Mouse (Mus musculus): Measurements from ENCODE around the gene Btk.
"Not testable (repeated sequence)": the region's sequence is repeated elsewhere in the genome, so short reads cannot be mapped to it uniquely, and the experiment has no call there.

Btk gene

GRCm38 (mm10) chrX:134580528-134581305 lies 2.7 kb downstream of the Btk start:
- DNase-seq (ENCODE audit: low spot score): no peak

DNA sequence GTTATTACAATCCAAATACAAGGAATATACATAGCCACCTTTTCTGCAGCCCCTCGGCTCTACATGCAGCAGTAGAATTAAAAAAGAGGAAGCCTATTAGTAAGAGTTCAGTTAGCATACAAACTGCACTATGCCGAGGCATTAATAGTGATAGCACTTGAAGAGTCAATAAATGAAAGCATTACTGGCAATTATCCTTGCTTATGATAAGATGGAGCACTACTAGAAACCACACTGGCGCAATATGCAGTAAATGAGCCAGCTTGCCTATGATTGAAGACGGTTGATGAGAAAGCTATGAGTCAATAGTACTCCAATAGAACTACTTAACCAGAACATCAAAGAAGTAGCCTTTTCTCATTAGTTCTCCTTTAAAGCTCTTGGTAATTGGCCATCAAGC lies 5.5 kb downstream of the Btk start:
- no peak for DNase-seq (ENCODE audit: low spot score)

GRCm38 (mm10) chrX:134566536-134567222 lies 16.7 kb downstream of the Btk start:
- no peak for DNase-seq (ENCODE audit: low spot score)

- no peak for DNase-seq (ENCODE audit: low spot score)
Observed at GRCm38 (mm10) chrX:134564326-134564725, 19.0 kb downstream of the Btk start.

- DNase-seq (ENCODE audit: low spot score): no peak
Observed at GRCm38 (mm10) chrX:134554425-134554824, 28.9 kb downstream of the Btk start.

- no peak for DNase-seq (ENCODE audit: low spot score)
Observed at GRCm38 (mm10) chrX:134553326-134553725, 30.0 kb downstream of the Btk start.

- peak; percentile 18 for DNase-seq (ENCODE audit: low spot score)
Observed at GRCm38 (mm10) chrX:134550903-134551302, 32.5 kb downstream of the Btk start.

DNA sequence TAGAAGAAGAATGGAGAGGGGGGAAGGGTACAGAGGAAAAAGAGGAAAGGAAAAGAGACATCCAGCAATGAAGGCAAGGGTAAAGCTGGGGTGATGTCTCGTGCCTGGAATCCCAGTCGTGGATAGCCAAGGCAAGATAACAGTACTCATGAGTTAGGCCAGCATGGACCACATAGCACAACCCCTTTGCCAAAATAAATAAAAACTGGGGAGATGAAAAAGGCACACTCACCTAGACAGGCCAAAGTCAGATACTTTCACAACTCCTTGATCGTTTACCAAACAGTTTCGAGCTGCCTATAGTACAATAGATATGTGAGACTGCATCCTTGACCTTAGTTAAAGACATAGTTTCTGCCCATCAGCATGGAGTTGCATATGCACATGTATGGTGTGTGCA lies 36.0 kb downstream of the Btk start:
- no peak for DNase-seq (ENCODE audit: low spot score)

DNA sequence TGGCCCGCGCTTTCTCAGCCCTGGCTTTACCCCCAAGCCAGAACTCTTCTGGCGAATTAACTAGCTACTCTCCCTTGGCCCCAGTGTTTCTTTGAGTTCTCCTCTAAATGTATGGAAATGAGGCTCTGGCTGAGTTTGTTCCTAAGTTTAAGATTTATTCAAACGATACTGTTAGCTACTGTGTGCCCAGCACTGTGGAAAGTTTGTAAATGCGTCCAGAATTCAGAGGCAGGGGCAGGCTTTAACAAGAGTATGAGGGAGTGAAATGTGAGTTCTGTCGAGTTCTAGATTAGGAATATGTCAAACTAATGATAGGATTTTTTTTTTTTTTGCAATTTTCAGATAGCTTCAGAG lies 41.4 kb downstream of the Btk start:
- DNase-seq (ENCODE audit: low spot score): no peak

DNA sequence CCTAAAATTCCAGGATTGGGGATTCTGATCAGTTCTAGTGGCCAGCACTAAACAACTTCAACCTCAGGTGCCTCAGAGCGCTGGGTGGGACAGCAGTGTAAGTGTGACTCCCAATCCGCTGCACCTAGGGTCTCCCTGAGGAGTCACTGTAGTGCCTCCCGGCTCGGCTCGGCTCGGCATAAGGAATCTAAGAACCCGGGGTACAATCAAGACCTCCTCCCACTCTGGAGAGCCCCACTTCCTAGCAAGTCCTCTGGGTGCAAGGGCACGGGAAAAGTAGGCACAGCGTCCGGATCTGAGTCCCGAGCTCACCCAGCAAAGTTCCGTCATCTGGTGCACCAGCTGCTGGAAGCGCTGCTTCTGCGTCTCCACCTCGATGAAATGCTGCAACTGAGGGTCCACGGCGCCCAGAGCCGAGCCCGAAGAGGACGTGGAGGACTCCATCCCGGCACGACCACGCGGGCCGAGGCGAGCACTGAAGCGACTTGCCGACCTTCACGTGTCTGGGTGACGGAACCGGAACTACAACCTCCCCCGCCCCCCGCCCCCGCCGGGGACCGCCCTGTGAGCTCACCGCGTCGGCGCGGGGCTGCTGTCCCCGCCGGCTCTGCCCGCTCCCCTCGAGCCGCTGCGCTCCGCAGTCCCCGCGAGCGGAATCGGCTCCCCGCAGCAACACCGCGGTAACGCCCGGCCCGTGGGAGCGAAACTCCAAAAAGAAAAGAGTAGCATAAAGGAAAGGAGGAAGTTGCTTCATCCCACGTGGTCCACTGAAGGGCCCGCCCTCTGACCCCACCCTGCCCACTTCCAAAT lies 42.0 kb downstream of the Btk start, which contains the start of gene Timm8a1:
Gene Timm8a1, minus strand, starts transcription at position 721 of the 810 bp plus-strand sequence.
- peak; percentile 27 for DNase-seq (ENCODE audit: low spot score)

DNA sequence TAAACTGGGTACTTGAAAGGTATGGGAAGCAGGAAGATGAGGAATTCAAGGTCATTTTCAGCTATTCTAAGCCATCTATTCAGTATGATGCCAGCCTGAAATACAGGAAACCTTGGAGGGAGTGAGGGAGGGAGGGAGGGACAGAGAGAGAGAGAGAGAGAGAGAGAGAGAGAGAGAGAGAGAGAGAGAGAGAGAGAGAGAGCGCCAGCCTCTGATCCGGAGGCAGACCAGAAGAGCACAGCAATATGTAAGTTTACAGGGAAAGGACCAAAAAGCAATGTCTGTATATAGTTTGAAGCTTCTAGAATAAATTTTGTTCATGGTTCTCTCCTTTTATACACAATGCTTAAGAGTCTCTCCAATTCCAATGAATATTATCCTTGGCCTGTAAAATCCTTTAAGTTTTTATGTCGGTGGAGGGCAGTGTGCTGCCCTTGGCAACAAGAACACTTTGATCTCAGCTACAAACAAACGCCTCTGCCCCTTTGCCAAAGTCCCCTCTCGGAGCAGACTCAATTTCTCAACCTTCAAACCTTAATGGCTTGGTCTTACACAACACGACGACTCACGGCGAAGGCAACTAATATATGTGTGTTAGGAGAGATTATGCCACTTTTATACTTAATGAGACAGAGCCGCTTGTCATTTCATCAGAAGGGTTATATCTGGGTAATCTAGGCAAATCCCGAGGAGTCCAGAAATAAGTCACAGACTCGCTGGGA lies 42.8 kb downstream of the Btk start:
- DNase-seq (ENCODE audit: low spot score): no peak

GRCm38 (mm10) chrX:134539795-134540194 lies 43.6 kb downstream of the Btk start:
- not testable (repeated sequence) for DNase-seq (ENCODE audit: low spot score)

- DNase-seq (ENCODE audit: low spot score): no peak
Observed at GRCm38 (mm10) chrX:134533346-134533745, 50.0 kb downstream of the Btk start.

- DNase-seq (ENCODE audit: low spot score): no peak
Observed at GRCm38 (mm10) chrX:134525260-134525659, 58.1 kb downstream of the Btk start.

DNA sequence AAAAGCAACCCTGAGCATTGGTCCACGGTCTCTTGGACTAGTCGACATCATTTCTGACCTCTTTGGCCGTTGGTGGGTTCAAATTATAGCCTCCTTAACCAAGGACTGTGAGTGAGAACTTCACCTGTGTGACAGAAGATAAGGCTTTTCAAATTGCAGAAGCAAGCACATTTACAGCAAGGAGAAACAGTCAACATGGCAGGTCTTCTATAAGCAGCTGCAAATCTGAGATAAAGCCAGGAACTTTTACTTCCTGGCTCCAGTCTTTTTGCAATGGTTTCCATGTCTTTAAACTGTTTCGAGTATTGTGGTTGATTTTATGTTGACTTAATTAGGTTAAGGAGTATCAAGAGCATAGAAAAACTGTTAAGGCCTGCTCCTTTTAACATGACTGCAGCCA lies 59.6 kb downstream of the Btk start:
- no peak for DNase-seq (ENCODE audit: low spot score)

GRCm38 (mm10) chrX:134509473-134509872 lies 73.9 kb downstream of the Btk start:
- no peak for DNase-seq (ENCODE audit: low spot score)

DNA sequence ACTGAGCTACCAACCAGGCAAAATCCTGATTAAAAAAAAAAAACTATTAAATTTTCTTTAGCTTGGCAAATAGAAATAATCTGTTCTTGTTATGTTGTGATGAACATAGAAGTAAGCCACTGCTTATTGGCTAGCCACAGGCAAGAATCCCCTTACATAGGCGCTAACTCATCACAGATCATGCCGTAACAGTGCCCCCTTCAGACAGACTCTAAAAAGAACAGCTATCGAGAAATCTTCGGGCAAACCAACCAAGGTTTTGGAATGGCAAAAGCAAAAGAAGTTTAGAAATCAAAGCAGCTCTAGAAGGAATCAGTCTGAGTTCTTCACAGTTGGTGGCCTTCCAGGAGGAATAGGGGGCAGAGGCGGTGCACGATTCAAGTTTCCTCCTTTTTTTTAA lies 75.4 kb downstream of the Btk start:
- no peak for DNase-seq (ENCODE audit: low spot score)

- no peak for DNase-seq (ENCODE audit: low spot score)
Observed at GRCm38 (mm10) chrX:134500651-134501050, 82.7 kb downstream of the Btk start.

Data from ovary, postnatal 14 days (tissue).